Mouse (Mus musculus) heart, postnatal 36 days (tissue): ENCODE results near the gene Tchp. TPM values are rescaled to one million over a fixed set of nuclear protein-coding genes. Genes with fewer than 3 reads are reported as not detected.

Source experiments
- DNase-seq, 2 experiments: peaks; one replicate each; pipeline ENCODE4 v3.0.0; 2021 to 2022
- intact Hi-C: fragments of 180-260 bp; cut with DNase I; formaldehyde crosslinking; loops from one replicate; pipeline ENCODE4 v1.15.1; 2025
- total RNA-seq, 2 experiments: library from RNA; stranded (reverse); gene quantifications; 2 replicates each; pipeline ENCODE4 v1.2.3; 2021

Tchp gene
- total RNA-seq, 2 experiments from 2014 or later = 3.7 to 5.4 TPM

GRCm38 (mm10) chr5:114731498-114731897 is 23.9 kb downstream of the Tchp start:
- intact Hi-C loops = no loop called here
- no peak for DNase-seq

DNA sequence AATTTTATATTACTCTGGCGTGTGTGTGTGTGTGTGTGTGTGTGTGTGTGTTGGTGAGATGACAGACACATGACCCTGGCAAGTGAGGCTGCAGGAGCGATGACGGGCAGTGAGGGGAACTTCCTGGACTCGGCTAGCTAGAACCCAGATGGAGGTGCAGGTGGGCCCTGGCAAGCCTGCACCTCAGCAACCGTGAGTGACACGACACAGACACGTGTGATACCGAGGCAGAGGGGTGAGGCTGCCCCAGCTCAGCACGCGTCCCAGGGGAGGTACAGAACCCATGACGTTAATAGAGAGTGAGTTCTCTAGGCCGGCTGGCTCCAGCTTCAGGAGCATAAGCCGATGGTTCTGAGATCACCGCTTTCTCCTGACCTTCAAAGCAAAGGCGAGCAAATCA is 24.4 kb downstream of the Tchp start:
- intact Hi-C loops = no loop called here
- DNase-seq = no peak

DNA sequence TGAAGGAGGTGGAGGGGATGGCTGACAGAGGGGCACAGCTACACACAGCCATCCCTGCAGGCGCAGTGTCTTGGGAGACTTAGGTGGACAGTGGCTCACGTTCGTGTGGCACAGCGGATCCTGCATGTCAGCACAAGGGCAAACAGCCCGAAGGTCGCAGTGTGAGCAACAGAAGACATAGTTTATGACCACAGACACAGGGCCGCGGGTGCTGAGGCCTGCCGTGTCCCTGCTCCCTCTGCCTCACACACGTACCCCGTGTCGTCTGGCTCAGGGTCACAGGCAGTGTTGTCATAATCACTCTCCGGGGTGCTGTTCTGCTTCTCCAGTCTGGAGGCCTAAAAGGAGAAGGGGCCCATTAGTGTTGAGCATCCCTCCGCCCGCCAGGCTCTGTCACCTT is 26.0 kb downstream of the Tchp start:
- DNase-seq = no peak
- intact Hi-C loops = no loop called here

DNA sequence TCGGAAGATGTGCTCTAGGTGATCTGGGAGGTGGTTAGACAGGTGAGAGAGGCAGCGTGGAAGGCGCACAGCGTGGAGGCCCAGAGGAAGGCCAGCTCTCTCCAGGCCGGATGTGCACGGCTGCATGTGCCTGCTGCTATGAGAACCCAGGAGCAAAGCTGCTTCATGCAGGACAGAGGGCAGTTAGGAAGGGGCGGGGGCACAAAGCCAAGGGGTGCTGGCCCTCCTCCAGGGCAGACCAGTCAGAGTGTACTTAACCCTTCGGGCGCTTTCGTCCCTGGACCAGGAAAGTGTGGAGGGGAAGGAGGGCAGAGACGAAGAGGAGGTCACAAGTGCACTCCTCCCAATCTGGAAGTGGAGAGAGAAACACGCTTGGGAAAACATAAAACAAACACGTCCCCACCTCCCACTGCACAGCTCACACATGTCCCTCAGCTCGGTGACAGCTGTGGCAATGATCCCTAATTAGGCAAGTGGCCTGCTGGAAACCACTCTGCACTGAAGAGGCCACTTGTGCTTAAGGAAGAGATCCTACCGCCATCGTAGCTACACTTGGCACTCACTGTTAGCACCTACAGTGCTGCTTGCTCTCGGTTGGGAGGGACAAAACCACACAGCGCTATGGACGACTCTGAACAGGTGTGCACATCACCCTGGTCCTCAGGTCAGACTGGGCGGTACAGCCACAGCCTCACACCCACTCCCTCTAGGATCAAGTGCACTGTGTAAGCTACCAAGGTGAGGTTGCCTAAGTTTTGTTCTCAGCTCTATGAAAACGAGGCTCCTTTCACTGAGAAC is 29.7 kb downstream of the Tchp start:
- intact Hi-C loops = no loop called here
- DNase-seq = no peak

DNA sequence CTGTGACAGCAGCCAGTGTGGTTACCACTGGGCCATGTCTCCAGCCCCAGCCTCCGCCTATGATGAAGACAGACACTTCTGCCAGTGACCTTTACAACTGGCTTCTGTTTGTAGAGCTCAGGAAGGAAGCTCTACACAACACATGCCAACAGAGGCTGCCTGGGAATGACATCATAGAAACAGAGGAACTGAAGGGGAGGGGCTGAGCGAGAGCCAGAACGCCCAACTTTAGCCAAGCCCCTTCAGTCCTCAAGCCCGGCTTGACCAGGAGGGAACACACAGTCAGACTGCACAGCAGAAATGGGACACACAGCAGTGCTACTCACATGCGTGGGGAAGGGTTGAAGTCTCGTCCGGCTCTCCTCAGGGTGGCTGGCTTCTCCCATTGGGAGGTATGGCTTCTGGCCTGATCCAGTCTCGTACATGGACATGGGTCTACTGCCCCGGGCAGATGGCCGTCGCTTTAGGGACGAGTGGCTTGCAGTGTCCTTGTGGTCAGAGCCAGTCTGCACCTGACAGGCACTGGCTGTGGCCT is 31.2 kb downstream of the Tchp start:
- DNase-seq = peak; percentile 65 to 68
- intact Hi-C loops = loop anchor here (2.0 kb wide), 2 partner anchors 30 to 32 kb away; no protein-coding TSS in a partner anchor

DNA sequence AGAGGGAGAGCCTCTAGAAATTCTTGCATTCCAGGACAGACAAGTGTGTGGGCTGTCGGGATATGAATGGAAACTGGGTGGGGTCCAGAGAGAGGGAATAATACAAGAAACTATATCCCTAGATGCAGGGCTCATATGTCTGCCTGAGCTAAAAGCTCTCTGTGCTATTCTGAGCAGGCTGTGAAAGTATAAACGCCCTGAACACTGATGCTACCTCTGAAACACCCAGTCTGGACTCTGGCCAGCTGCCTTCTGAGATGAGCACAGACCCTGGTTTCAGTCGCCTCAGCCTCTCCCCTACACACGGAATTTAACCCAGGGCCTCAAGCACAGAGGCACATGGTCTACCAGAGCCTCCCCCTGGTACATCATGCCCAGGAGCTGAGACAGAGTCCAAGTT is 33.0 kb downstream of the Tchp start:
- intact Hi-C loops = no loop called here
- no peak for DNase-seq

DNA sequence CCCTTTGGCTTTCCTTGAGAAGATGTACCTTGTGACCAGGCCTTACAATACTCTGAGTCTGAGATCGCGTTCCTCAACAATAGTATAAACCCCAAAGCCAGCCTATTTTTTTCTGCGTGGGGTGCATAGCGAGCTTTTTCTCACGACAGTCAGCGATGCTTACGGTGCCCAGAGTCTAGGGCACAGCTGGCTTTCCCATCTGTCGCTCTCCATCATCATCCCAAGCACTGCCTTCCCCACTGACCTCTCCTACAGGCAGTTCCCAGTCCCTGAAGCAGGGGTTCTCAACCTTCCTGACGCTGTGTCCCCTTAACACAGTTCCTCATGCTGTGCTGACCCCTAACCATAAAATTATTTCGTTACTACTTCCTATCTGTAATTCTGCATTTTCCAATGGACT is 35.0 kb downstream of the Tchp start:
- intact Hi-C loops = no loop called here

DNA sequence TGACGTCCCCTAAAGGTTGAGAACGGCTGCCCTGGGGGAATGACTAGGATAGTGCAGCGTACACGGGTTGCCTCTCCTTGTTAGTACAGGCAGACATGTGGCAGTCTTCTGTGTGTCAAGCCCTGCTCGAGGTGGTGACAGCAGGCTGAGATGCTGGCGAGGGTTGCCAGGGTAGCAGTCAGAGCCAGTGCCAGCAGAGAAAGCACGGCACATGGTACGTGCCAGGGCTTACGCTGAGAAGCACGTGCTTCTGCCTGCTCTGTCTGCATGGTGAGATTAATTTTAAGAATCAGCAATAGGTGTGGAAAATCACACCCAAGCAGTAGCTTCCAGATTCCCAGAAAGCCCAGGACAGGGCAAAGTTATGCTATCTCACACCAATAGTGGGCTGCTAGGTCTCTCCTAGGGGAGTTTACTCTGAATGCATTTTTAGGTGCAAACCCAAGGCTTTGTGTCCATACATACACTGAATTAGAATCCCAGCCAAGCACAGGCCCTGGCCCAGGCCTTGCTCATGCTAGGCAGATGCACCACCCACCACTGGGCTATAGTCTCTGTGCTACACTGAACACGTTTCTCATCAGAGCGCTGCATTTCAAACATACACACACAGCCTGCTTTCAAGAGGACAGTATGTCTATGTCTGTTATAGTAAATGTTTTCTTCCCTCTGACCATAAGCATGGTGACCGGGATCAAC is 35.6 kb downstream of the Tchp start:
- intact Hi-C loops = no loop called here
- peak; percentile 52 to 63 for DNase-seq

More for the DNA sequence above, 35.0 kb downstream of the Tchp start:
- DNase-seq = no peak

DNA sequence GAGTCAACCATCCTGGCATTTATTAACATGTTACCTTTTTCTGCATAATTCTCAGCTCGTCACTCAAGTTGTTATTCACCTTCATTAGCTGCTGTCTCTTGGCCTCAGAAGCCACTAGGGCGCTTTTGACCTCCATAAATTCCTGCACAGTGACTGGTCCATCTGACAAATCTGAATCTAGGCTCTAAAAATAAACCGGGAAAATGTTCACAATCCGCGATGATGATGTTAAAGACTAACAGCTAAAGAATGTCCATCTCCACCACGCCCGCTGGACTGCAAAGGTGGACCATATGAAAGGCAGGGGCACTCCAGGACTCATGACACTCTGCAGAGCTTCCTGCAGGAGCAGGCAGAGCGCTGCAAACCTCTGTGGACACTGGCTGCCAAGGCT is 36.1 kb downstream of the Tchp start:
- intact Hi-C loops = no loop called here
- no peak for DNase-seq

DNA sequence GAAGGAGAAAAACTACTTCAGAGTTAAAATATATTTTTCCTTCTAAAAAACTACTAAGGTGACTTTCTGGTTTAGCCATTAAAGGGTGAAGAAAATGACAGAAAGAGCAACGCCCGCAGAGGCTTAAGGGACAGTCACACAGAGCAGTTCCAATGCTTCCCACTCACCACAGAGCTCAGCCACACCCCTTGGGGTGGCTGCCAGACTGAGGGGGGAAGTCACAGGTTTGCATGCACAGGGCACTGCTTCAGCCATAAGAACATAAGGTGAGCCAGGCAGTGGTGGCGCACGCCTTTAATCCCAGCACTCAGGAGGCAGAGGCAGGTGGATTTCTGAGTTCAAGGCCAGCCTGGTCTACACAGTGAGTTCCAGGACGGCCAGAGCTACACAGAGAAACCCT is 38.0 kb downstream of the Tchp start:
- intact Hi-C loops = no loop called here
- peak; percentile 33 to 41 for DNase-seq

- DNase-seq = no peak
- intact Hi-C loops = no loop called here
Observed at GRCm38 (mm10) chr5:114746886-114747285, 39.3 kb downstream of the Tchp start.

DNA sequence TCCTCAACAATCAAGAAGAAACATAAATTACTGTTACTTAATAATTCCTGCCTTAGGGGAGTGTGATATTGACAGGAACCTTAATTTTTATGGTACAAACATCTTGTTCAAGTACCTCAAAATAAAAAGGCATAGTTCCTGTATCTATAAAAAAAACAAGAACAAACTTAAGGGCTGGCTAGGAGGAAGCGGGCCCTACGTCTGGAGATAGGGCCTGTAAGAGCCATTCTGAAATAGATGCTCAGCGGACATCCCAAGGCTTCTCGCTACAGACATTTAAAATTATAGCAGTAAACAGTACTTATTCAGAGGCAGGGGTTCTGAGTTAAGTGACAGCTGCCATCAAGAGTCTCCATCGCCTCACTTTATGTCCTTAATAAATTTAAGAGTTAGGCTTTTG is 40.0 kb downstream of the Tchp start:
- DNase-seq = no peak
- intact Hi-C loops = no loop called here

DNA sequence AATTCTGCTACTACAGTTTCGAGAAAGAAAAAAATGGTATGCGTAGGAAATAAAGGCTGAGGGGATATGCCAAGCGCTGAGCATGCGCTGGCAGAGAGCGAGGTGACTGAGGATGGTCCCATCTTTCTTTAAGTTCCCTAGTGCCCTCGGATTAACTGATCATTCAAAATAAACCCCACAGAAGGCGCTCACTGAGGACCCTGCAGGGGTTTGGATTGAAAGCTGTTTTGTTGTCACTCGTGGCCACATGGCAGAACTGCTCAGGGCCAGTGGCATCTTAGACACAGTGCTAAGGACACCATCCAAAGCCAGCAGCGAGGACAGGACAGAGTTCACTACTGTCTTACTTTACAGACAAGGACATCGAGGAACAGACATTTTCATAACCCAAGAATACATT is 42.8 kb downstream of the Tchp start:
- intact Hi-C loops = loop anchor here (5.0 kb wide), 1 partner anchor 38 kb away; no protein-coding TSS in a partner anchor
- DNase-seq = no peak

DNA sequence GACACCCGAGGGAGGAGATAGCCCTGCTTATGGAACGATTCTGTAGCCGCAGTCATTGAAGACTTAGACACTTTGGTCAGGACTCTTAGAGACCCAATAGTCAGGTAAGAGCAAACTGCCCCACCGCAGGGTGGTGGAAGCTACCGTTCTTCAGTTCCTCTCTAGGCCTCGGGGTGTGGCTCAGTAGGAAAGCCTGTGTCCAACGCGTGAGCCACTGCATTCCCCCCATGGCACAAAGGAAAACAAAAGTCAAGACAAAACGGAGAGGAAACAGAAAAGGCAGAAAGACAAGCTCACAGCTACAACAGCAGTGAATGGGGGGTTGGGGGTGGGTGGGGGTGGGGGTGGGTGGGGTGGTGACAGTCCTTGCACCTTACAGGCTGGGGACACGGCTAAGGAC is 44.8 kb downstream of the Tchp start:
- intact Hi-C loops = loop anchor here (5.0 kb wide), 1 partner anchor 40 kb away; no protein-coding TSS in a partner anchor
- DNase-seq = no peak

DNA sequence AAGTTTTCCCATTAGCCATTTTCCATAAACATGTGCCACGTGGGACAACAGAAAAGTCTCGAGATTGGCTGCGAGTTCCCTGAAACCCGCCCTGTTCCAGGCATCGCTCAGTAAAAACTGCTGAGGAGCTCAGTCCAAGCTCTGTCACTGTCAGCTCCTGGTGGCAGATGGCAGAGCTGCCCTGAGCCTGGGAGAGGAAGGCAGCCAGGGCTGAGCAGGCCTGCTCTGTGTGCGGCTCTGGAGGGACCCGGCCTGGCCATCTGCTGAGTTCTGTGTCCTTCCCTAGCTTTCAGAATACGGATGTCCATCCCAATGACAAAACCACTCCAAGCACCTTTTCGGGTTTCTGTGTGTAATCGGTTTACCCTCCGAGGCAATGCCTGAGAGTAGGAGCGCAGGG is 45.8 kb downstream of the Tchp start:
- DNase-seq = no peak
- intact Hi-C loops = loop anchor here (5.0 kb wide), 1 partner anchor 41 kb away; no protein-coding TSS in a partner anchor

- no peak for DNase-seq
- intact Hi-C loops = no loop called here
Observed at GRCm38 (mm10) chr5:114759536-114760090, 52.1 kb downstream of the Tchp start.

DNA sequence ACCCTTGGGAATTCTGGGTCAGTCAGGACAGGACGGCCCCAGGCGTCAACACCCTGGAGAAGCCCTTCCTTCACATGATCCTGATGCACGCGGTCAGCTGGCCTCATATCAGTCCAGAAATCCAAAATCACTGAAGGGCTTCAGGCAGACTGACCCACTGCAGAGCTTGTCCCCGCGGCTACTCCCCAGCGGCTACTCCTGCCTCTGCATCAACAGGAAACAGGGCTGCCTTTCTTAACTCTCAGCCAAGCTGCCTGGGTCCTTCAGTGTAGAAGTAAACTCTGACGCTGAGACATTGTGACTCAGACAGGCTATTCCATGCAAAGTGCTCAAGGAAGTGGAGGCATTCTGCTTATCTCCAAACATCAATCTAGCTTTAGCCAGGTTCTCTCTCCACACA is 54.4 kb downstream of the Tchp start:
- intact Hi-C loops = no loop called here
- DNase-seq = peak in 1 of 2 experiments; percentile 15

DNA sequence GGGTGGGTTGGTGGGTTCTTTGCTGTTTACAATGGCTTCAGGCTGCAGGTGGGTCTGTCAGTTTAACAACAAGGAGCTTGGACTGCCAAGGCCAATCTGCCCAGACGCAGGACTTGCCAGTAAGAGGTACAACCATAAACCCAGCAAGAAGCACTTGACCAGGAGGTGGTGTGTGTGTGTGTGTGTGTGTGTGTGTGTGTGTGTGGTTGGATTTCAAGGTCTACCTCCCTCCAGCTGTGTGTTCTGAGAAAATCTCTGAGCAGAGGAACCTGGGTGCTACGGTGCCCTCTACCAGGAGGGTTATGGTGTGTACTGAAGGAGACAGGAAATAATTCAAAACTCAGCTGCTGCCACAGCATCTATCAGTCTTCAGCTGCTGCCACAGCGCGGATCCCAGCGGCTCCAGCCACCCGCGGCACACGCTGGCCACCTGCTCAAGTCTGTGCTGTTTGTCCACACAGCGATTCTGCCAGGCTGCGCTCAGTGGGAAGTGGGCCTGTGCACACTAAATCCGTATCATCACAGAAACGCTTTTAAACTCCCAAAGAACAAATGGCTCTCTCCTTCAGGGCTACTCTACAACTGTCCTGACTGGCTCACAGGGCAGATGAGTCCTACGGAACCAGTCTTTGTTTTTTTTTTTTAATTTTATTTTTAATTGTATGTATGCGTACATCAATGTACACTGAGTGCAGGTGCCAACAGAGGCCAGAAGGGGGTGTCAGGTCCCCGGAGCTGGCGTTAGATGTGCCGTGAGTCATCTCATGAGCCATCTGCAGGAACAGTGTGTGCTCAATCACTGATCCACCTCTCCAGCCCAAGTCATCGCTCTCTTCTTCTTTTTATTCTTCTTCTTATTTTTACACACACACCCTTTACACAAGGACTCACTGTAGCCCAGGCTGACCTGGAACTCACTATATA is 57.5 kb downstream of the Tchp start:
- intact Hi-C loops = no loop called here
- DNase-seq = no peak

- DNase-seq = no peak
- intact Hi-C loops = no loop called here
Observed at GRCm38 (mm10) chr5:114766686-114767085, 59.1 kb downstream of the Tchp start.

GRCm38 (mm10) chr5:114767185-114767584 is 59.6 kb downstream of the Tchp start:
- intact Hi-C loops = no loop called here
- no peak for DNase-seq
